Mouse (Mus musculus) adrenal gland (tissue): Measurements from ENCODE around the gene Slc22a22.

Experiments
- intact Hi-C: fragments of 180-260 bp; cut with DNase I; formaldehyde crosslinking; loops from one replicate; pipeline ENCODE4 v1.15.1; 2025
- long read RNA-seq, 2 experiments: library from polyadenylated mRNA; unstranded; transcript quantifications; one replicate each; pipeline ENCODE4 v2.0.0; 2020; ENCODE audit warnings: borderline replicate concordance in 1 of 2; ENCODE audit not compliant: insufficient replicate concordance in 1 of 2

Slc22a22 gene
- long read RNA-seq, experiment 1 = 0 reads
- long read RNA-seq, experiment 2 = 0 reads

- intact Hi-C loops = no loop called here
These were observed at the start of gene Slc22a22 for GRCm38 (mm10) chr15:57477525-57477924. Gene Slc22a22 (minus strand): TSS chr15:57477625.

DNA sequence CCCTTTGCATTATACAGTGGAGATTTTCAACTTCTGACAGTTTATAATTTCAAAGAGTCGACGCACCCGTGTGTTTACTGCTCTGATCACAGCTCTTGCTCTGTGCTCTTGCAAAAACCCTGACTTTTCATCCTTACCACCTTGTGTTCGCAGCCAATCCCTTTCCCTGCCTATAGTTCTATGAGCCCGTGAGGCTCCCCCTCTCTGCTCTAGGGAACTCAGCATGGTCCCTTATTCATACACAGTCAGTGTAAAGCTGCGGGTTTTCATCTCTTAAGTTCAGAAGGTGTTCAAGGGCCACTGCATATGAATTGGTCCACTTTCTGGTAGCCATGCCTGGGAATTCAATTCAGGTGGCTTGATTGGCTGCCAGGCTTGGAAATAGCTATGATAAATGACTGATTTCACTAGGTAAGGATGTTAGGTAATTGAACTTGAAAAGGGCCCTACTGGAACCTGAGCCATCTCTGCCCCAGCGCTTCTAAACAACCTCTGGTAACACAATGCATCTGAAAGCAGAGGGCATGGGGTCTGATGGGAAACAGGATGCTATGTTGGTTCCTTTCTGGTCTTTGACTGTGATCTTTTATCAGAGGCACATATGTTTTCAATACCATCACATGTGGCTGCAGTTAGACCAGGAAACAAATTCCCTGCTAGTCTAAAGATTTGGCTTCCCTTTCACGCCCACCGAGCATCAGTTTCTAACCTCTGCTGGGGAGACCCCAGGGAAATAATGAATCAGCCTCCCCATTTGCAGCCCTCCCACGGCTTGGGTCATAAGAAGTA lies 46.3 kb upstream of the Slc22a22 start:
- intact Hi-C loops = no loop called here

DNA sequence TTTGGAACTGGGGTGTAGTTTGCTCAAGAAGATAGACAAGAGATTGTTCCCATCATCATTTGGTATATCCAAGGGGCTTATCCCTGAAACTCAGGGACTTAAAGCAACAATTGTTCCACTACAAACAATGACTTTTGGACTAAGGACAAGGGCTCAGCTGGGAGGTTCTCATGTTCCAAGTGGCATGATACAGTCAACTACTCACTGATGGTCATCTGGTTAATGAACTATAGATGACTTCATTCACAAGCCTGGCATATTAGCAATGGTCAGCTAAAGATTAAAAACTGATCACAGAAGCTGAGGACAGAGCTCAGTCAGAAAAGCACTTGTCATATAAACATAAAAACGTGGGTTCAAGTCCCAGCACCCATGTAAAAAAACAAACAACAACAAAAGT lies 44.7 kb upstream of the Slc22a22 start:
- intact Hi-C loops = no loop called here

DNA sequence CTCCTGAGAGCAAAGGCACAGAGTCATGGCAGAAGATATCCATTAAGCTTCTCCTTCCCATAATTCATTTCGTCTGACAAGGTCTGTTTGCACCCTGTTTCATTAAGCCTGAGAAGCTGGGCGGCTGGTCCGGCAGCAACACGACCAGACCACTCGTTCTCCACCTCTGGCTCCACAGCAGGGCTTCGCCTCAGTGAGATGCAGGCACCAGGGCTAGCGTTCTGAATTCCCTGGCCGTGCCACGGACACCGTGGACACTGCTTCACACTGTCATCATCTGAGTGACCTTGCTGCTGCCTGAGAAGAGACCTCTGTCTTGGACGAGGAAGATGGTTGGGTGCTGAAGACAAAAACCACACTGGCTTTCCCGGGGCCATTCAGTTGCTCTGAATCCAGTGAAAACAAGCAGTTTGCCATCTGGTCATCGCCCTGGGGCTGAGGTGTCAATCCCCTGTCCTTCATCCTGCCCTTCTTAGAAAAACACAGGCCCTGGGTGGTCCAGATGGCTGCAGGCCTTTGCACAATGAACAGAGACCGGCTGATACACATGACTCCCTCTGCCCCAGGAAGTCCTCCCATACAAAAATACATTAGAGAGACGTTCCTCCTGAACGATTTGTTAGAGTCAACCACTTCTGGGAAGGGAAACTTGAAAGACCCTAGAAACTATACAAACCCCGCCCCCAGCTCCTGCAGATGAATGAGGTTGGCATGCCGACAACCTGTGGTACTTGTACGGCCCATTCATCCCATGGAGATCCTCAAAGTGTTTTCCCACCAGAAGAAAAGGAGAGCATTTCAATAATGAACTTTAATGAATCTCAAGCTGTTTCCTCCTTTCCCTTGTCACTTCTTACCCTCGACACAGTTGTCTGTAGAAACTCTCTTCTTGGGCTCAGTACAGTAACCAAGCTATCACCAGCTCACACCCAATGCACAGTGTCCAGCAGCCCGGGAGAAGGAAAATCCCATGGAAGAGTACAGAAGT lies 32.1 kb upstream of the Slc22a22 start:
- intact Hi-C loops = loop anchor here (5.0 kb wide), 1 partner anchor 1172 kb away; no protein-coding TSS in a partner anchor

DNA sequence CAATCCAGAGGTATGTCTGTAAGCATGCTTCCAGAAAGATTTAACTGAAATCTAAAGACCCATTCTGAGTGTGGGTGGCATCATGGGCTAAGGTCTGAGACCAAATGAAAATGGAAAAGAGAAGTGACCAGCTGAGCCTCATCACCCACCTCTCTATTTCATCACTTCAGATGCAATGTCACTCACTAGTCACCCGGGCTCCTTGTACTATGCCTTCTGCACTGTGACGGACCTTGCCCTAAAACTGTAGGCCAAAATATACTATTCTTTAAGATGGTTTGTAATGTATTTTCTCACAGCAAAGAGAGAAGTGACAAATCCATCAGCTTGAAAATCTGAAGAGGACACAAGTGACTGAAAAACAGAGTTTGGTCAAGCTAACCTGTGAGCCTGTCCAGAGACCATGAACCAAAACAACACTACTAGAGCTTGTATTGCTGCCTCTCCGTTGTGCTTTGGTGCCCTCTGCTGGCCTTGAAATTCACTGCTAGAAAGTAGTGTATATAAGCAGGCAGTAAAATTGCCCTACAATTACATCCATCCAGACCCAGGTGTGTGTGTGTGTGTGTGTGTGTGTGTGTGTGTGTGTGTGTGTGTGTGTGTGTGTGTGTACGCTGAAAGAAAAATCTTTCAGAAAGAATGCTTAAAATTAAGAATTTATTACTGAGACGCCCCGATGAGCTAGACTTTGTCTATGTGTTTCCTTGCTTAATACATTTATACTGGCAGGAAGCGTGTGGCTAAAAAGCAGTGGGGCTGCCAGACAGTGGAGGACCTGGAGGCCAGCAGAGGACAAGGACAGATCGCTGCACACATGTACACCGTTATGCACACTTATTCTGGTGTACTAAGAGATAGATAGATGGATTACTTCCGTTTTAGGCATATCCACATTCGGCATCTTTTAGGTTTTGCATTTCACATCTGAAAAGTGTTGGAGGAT lies 31.1 kb upstream of the Slc22a22 start:
- intact Hi-C loops = no loop called here

GRCm38 (mm10) chr15:57504126-57504705 lies 26.8 kb upstream of the Slc22a22 start:
- intact Hi-C loops = no loop called here

DNA sequence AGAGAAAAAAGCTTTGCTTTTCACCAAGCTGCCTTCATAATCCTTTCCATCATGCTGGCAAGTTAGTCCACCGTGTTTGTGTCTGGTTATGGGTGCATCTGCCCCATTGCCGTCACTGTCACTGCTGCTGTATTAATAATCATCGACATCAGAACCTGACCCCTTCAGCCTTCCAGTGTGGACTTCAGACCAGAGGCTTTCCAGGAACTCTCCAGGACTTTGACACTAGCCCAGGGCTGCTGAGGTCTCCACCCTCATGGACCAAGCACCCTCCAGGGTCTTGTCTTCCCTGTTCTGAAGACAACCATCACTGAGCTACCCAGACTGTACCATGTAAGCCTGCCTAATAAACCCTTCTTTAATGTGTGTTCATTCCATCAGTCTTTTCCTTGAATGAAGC lies 26.2 kb upstream of the Slc22a22 start:
- intact Hi-C loops = no loop called here

DNA sequence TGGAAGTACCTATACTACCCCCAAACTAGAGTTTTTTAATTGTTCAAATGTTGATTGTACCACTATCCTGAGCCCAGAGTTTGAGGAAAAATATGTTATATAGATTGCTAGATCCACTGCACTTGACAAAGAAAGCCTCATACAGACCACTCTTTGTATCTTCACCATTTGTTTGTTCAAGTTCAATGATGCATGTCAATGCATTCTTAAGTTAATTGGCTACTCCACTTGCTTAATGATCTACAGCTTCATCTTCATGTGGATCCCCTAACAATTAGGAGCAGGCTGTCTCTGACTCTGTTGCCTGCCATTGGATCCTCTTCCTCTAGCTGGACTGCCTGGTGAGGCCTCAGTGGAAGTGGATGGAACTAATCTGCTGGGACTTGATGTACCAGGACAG lies 24.1 kb upstream of the Slc22a22 start:
- intact Hi-C loops = no loop called here

DNA sequence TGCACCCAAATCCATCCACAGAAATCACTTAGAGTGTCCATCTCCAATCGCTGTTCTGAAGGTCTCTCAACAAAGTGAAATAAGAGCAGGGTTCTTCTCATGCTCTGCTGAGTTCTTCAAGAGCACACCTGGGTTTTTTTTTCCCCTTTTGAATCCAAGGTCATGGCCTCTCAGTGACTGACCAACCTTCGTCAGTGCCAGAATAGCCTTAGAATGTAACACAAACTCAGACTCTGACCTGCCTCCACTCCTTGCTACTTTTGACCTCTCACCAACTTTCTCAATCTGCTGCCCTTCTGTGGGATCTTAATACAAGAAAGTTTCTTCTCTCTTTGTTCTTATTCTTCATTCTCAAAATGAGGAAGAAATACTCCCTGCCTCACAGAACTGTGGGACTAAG lies 18.7 kb upstream of the Slc22a22 start:
- intact Hi-C loops = no loop called here

DNA sequence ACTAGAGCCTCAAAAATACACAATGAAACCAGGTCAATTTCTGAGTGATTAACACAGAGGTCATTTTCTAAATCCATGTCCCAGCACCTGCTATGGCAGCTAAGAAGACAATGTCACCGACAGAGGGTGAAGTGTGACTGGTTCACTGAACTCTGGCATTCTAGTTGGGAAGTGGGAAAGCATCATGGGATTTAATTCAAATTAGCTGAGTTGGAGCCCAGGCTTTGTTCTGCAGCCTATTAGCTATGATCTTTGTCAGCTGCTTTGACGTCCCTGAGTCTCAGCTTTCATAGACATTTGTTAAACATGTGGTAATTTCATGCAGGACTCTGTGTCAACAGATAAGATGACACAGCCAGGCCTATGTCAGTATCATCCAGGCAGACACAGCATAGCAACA lies 5.1 kb upstream of the Slc22a22 start:
- intact Hi-C loops = no loop called here

- intact Hi-C loops = no loop called here
These were observed 5.8 kb downstream of the Slc22a22 start for GRCm38 (mm10) chr15:57471648-57472047.

GRCm38 (mm10) chr15:57465996-57466395 lies 11.4 kb downstream of the Slc22a22 start:
- intact Hi-C loops = no loop called here

GRCm38 (mm10) chr15:57465061-57465460 lies 12.4 kb downstream of the Slc22a22 start:
- intact Hi-C loops = no loop called here

DNA sequence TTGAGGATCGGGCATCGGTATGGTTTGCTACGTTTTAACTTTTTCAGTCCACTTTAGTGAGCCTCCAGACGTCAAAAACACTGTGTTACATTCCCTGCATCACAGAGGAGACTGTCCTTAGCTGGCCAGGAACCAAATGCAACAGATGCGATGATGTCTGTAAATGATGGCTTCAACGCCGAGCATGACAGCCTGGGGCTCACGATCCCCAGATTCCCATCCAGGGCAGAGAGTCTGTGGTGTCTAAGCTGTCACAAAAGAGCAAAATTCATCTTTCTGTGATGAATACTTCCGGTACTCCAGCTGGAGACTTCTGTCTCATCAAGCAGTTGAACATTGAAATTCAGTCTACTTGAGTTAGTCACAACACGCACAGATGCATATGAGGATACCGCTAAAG lies 13.4 kb downstream of the Slc22a22 start:
- intact Hi-C loops = no loop called here

DNA sequence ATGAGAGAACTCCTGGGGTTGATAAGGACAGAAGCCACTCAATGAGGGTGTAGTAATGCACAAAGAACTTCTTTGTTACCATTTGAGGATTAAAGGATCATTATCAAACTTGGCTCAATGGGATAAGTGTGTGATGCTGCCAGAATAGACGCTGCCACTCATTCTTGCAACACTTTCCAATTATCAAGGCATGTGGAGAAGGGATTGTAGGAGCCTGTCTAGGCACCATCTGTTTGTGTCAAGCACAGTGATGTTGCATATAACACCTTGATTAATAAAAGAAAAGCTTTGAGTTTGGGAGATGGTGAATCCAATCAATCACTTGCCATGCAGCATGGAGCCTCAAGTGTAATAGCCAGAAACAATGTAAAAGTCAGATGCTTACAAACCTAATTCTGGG lies 16.1 kb downstream of the Slc22a22 start:
- intact Hi-C loops = no loop called here

DNA sequence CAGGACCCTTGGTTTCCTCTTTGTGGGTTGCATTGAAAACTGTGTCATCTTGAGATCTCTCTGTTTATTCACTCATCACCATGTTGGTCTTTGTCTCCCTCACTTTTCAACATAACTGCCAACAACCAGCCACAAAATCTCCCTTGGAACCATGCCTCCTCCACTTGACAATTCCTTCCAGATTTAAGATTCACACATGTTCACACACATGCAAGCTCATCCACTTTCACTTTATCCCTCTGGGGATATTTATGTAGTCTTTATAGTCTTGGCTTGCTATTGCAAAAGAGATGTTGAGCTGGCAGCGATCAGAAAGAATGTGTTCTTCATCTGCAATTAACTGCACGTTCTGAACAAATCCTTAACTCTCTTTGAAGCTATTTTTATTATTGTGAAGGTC lies 20.1 kb downstream of the Slc22a22 start:
- intact Hi-C loops = no loop called here

DNA sequence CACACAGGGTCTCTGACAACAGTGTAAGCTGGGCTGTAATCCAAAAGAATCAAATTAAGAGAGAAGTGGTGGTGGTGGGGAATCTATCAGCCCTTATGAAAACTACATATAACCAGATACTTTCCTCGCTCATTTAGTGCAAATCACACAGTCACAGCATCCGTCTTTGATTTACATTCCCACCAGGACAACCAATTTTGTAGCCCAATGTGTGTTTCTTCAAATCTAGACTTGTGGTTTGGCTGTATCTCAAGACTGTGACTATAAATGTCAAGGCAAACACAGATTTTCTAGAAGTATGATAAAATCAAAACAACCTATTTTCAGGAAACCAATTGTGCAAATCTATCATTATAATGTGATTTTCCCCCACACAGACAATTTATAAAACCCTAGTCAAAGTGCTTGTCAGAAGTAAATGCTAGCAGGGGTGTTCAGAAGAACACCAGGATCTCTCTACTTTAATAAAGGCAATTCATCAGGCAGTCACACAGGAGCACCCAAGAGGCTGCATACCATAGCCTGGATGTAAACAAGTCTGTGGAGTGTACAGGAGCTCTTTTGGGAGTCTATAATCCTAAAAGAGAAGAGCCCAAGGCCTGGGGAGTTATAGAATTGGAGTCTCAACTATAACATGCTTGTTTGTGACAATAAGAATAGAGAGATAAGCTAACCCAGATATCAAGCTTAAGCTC lies 42.6 kb downstream of the Slc22a22 start:
- intact Hi-C loops = no loop called here

- intact Hi-C loops = no loop called here
These were observed 68.9 kb downstream of the Slc22a22 start for GRCm38 (mm10) chr15:57408498-57408897.

GRCm38 (mm10) chr15:57398439-57399148 lies 78.8 kb downstream of the Slc22a22 start:
- intact Hi-C loops = no loop called here
